Mouse (Mus musculus) heart, embryonic 10.5 days (tissue): ENCODE measurements around the gene Glrb. TPM values are rescaled to one million over a fixed set of nuclear protein-coding genes. Genes with fewer than 3 reads are reported as not detected.

Experiments
- DNase-seq: peaks from one replicate; pipeline ENCODE4 v3.0.0-alpha.2; 2017; ENCODE audit warnings: low spot score
- H3K27ac ChIP-seq: fragments of 300-500 bp; sonication (generic); 2 replicates; pipeline ENCODE4 v1.5.1; 2016; ENCODE audit warnings: mild to moderate bottlenecking
- H3K27me3 ChIP-seq: fragments of 300-500 bp; sonication (generic); 2 replicates; pipeline ENCODE4 v1.6.1; 2016; ENCODE audit warnings: mild to moderate bottlenecking; ENCODE audit not compliant: poor library complexity, insufficient read depth, severe bottlenecking
- H3K36me3 ChIP-seq: fragments of 300-500 bp; sonication (generic); 2 replicates; pipeline ENCODE4 v1.6.1; 2016; ENCODE audit warnings: mild to moderate bottlenecking, moderate library complexity
- H3K4me1 ChIP-seq: fragments of 300-500 bp; sonication (generic); 2 replicates; pipeline ENCODE4 v1.6.1; 2016; ENCODE audit warnings: mild to moderate bottlenecking
- H3K4me3 ChIP-seq: fragments of 300-500 bp; sonication (generic); 2 replicates; pipeline ENCODE4 v1.5.1; 2016; ENCODE audit warnings: mild to moderate bottlenecking, moderate library complexity
- H3K9me3 ChIP-seq: fragments of 300-500 bp; sonication (generic); 2 replicates; pipeline ENCODE4 v1.6.1; 2016; ENCODE audit warnings: mild to moderate bottlenecking, moderate library complexity
- WGBS: fragments of 180-500 bp; shearing (Covaris S2); methylation state at CpG from one replicate; pipeline ENCODE4 v1.1.7; 2016; 5-methylcytosine and 5-hydroxymethylcytosine counted together
- polyA plus RNA-seq: library from polyadenylated mRNA; unstranded; fragments of >200 nt; fragmentation: Nextera tagmentation; extraction: Ambion mirVana; gene quantifications from 2 replicates; pipeline ENCODE4 v1.2.1, GENCODE M21; 2016

Glrb gene
- polyA plus RNA-seq, 1 experiment from 2014 or later: 7.6 TPM

DNA sequence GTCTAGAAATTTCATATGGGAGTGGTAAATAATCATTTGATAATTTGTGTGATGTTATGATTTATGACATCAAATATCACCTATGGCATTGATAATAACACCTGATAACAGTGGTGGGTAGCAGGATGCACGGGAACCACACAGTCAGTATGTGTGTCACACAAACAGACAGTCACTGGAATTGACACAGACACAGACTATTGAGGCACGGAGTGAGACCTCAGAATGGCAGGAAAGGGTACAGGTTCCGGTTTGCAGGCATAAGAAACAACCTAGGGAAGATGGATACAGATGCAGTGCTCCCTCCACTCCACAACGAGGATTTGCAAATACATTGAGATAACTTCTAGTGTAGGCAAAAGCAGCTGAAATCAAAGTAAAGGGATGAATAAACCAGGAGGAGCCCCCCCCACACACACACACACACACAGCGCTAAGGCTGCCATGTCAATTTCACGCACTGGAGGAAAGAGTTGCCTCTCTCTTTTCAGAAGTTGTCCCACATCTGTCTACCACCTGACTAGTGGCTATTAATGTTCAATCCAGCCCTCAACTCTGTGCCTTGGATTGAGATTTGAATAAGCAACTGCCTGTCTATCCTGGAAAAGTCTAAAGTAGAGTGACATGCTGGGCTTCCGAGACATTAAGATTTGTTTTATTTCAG, 38.6 kb downstream of the Glrb start:
- DNase-seq: no peak
- Histone ChIP-seq H3K4me1 (no peaks in the 10 kb centered on the region), H3K36me3 (no peaks in the 10 kb centered on the region), H3K4me3 (no peak overlapping the region), H3K27ac (no peak overlapping the region), H3K9me3 (no peaks in the 10 kb centered on the region), H3K27me3 (no peaks in the 10 kb centered on the region)
- 86% methylated on average over 7 of the region's 7 CpGs for WGBS

DNA sequence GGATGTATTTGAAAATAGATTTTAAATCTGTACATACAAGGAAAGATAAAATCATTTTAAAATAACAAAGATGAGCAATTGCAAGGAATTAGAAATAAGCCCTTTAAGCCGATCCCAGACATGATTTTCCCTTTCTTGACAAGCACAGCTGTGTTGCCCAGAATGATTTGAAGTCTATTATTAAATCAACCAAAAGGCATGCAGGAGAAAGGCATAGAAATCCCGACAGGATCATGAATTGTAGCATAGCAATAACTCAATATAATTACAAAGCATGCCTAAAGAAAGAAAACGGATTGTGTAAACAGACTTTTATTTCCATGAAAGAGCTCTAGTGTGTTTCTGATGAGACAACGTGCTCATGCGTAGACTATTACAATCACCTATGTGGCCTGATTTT, 39.4 kb downstream of the Glrb start:
- Histone ChIP-seq H3K9me3 (no peaks in the 10 kb centered on the region), H3K27ac (no peak overlapping the region), H3K4me3 (no peak overlapping the region), H3K4me1 (no peaks in the 10 kb centered on the region), H3K36me3 (no peaks in the 10 kb centered on the region), H3K27me3 (no peaks in the 10 kb centered on the region)
- WGBS: 80% methylated on average over 5 of the region's 5 CpGs
- DNase-seq: no peak

- H3K36me3 ChIP-seq: no peaks in the 10 kb centered on the region
- 84% methylated on average over 1 of the region's 1 CpGs for whole genome bisulfite sequencing
Measured at GRCm38 (mm10) chr3:80871472-80872171, 41.8 kb downstream of the Glrb start.

GRCm38 (mm10) chr3:80867328-80867727, 46.1 kb downstream of the Glrb start:
- Histone ChIP-seq H3K27ac (no peak overlapping the region), H3K4me3 (no peak overlapping the region), H3K4me1 (no peaks in the 10 kb centered on the region), H3K36me3 (no peaks in the 10 kb centered on the region), H3K27me3 (no peaks in the 10 kb centered on the region), H3K9me3 (no peaks in the 10 kb centered on the region)
- WGBS: 63% methylated on average over 3 of the region's 3 CpGs
- DNase-seq: no peak

More at GRCm38 (mm10) chr3:80871472-80872171, 41.8 kb downstream of the Glrb start:
- Histone ChIP-seq H3K9me3 (no peaks in the 10 kb centered on the region), H3K27ac (no peak overlapping the region), H3K4me3 (no peak overlapping the region), H3K4me1 (no peaks in the 10 kb centered on the region), H3K27me3 (no peaks in the 10 kb centered on the region)
- DNase-seq: no peak

- H3K36me3 ChIP-seq: no peaks in the 10 kb centered on the region
- H3K4me3 ChIP-seq: no peak overlapping the region
- no peaks in the 10 kb centered on the region for H3K9me3 ChIP-seq
- no peak overlapping the region for H3K27ac ChIP-seq
- H3K4me1 ChIP-seq: no peaks in the 10 kb centered on the region
- DNase-seq: no peak
- no peaks in the 10 kb centered on the region for H3K27me3 ChIP-seq
- WGBS: 80% methylated on average over 3 of the region's 3 CpGs
Measured at GRCm38 (mm10) chr3:80852912-80853507, 60.5 kb downstream of the Glrb start.

DNA sequence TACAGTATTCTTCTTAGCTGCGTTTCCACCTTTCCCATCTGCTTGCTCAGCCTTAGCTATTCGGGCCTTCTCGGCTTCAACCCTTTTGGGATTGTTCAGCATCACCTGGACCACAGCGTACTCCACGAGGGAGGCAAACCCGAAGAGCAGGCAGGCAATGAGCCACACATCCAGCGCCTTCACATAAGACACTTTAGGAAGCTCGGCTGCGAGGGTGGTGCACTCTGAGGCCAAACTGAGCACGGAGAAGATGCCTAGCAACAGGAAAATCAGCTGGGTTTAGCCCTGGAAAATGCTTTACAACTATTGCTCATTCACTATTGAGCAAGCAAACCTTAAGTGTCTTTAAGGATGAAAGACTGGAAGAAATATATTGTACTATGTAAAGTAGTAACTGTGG, 62.5 kb downstream of the Glrb start:
- Histone ChIP-seq H3K4me3 (no peak overlapping the region), H3K27ac (no peak overlapping the region), H3K9me3 (no peaks in the 10 kb centered on the region), H3K36me3 (no peaks in the 10 kb centered on the region), H3K4me1 (no peaks in the 10 kb centered on the region), H3K27me3 (no peaks in the 10 kb centered on the region)
- no peak for DNase-seq
- 82% methylated on average over 10 of the region's 10 CpGs for WGBS

DNA sequence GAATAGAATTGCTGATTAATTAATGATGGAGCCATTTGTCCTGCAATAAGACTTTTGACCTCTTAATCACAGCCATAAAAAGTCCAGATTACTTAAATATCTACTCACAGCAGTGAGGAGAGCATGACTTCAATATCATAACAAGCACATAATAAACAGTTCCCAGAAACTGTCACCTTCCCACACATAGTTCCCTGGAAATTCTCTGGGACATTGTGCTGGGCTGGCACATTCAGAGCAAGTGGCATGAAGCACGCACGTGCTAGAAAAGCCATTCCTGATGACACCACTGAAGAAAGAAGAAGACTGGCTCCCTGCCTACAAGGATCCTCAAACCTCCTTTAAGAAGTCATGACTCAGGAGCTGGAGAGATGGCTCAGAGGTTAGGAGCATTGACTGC, 67.8 kb downstream of the Glrb start:
- H3K27me3 ChIP-seq: no peaks in the 10 kb centered on the region
- H3K4me3 ChIP-seq: no peak overlapping the region
- no peak overlapping the region for H3K27ac ChIP-seq
- H3K4me1 ChIP-seq: no peaks in the 10 kb centered on the region
- DNase-seq: no peak
- H3K9me3 ChIP-seq: no peaks in the 10 kb centered on the region
- H3K36me3 ChIP-seq: no peaks in the 10 kb centered on the region
- WGBS: 91% methylated on average over 2 of the region's 2 CpGs

DNA sequence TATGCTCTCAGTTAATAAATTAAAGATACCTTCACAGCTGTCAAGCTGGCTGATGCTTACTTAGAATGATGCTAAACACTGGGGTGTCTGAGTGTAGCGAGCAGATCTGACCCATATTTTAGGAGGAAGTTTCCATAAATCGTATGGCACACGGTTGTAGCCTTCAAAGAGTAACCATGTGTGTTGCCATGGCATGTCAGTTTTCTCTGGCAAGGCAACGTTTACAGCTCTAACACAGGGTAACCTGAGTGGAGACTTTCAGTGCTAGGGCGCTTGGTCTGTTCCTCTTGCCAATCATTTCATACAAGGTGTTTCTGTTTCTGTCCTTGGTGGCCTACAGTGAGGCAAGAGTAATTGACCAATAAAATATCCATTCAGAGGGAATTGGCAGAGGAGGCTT, 73.6 kb downstream of the Glrb start:
- Histone ChIP-seq H3K4me1 (no peaks in the 10 kb centered on the region), H3K9me3 (no peaks in the 10 kb centered on the region), H3K36me3 (no peaks in the 10 kb centered on the region), H3K27ac (no peak overlapping the region), H3K27me3 (no peaks in the 10 kb centered on the region), H3K4me3 (no peak overlapping the region)
- WGBS: 85% methylated on average over 5 of the region's 5 CpGs
- DNase-seq: no peak

DNA sequence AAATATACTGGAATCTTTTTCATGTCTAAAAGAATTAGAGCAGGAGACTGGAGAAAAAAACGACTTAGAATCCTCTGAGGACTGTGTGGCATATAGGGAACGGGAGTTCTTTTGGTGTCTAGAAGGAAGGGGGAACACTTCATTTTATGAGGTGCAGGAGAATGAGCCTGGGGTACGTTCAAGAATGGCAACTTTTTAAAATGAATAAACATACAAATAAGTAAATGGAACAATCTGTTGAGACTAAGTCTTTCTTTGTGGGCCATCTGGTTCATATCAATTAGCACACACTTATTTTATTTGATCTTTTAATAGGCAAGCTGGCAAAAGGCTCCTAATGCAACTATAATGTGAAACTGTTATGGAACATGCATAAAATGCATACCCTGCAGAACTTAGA, 75.9 kb downstream of the Glrb start:
- 58% methylated on average over 3 of the region's 3 CpGs for WGBS
- Histone ChIP-seq H3K4me3 (no peak overlapping the region), H3K9me3 (no peaks in the 10 kb centered on the region), H3K4me1 (no peaks in the 10 kb centered on the region), H3K36me3 (no peaks in the 10 kb centered on the region), H3K27ac (no peak overlapping the region), H3K27me3 (no peaks in the 10 kb centered on the region)
- no peak for DNase-seq

DNA sequence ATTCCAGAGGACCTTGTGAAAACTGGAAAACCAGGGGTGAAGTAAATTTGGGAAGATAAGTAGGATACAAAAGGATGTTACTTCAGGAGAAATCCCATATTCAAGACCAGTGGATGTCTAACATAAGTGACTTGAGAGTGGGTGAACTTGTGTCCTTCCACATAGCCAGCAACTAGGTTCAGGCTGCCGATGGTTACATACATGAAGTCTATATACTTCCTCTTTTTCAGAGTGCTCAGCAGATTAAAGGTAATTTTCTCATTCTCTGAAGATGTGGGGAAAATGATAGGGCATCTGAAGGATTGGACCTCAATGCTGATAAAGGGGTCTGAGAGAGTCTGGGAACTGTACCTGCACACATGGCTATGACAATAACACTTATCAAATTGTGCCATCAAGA, 89.5 kb downstream of the Glrb start:
- Histone ChIP-seq H3K27me3 (no peaks in the 10 kb centered on the region), H3K4me3 (no peak overlapping the region), H3K36me3 (no peaks in the 10 kb centered on the region), H3K27ac (no peak overlapping the region), H3K9me3 (no peaks in the 10 kb centered on the region), H3K4me1 (no peaks in the 10 kb centered on the region)
- no peak for DNase-seq
- 96% methylated on average over 1 of the region's 1 CpGs for WGBS

GRCm38 (mm10) chr3:80818619-80819018, 94.8 kb downstream of the Glrb start:
- no peaks in the 10 kb centered on the region for H3K9me3 ChIP-seq
- WGBS: 81% methylated on average over 1 of the region's 1 CpGs
- no peaks in the 10 kb centered on the region for H3K36me3 ChIP-seq
- no peak overlapping the region for H3K27ac ChIP-seq
- no peak for DNase-seq
- H3K27me3 ChIP-seq: no peaks in the 10 kb centered on the region
- no peak overlapping the region for H3K4me3 ChIP-seq
- H3K4me1 ChIP-seq: no peaks in the 10 kb centered on the region

DNA sequence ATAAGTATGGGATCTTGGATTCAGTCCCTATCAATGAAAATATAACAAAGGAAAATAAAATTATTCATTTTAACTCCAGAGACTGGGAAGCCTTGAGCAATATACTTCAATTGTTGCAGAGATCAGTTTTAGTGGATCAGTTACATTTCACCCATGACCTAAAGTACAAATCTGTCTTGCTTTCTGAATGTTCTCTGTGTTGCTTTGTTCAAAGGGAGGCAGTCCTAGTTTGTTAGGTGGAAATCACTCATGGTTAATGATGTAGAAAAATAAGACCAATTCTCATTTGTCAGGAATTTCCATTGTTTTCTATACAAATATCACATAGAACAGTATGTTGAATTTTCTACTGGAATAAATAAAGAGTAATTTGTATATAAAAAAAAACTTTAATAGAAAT, 99.7 kb downstream of the Glrb start:
- H3K4me1 ChIP-seq: no peaks in the 10 kb centered on the region
- no peaks in the 10 kb centered on the region for H3K36me3 ChIP-seq
- no peak overlapping the region for H3K27ac ChIP-seq
- no peaks in the 10 kb centered on the region for H3K27me3 ChIP-seq
- H3K4me3 ChIP-seq: no peak overlapping the region
- H3K9me3 ChIP-seq: no peaks in the 10 kb centered on the region
- no peak for DNase-seq

DNA sequence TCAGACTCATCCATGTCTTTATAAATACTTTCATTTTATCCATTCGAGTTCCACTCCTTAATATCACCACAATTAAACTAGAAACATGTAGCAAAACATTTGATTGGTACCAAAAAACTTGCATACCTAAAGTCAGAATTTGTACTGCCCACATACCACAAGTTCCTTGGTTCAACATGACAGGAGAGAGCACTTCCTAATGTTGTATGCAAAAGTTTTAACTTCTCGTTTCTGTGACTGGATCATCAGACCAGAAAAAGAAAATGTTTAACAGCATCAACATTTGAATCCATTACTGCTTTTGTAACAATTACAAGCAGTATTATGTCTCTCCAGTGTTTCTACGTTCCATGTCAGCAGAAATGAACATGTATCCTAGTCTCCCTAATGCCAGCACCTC, 101.2 kb downstream of the Glrb start:
- Histone ChIP-seq H3K27me3 (no peaks in the 10 kb centered on the region), H3K4me1 (no peaks in the 10 kb centered on the region), H3K36me3 (no peaks in the 10 kb centered on the region), H3K27ac (no peak overlapping the region), H3K4me3 (no peak overlapping the region), H3K9me3 (no peaks in the 10 kb centered on the region)
- WGBS: 71% methylated on average over 3 of the region's 3 CpGs
- DNase-seq: no peak
